Mouse (Mus musculus): ENCODE results near the gene S100a4.

The S100a4 gene

GRCm38 (mm10) chr3:90599401-90599800 lies 4.2 kb upstream of the S100a4 start:
- no peak for DNase-seq (ENCODE audit: extremely low read depth, low read depth)

GRCm38 (mm10) chr3:90600036-90600435 lies 3.5 kb upstream of the S100a4 start:
- no peak for DNase-seq (ENCODE audit: extremely low read depth, low read depth)

GRCm38 (mm10) chr3:90600458-90601195 lies 2.9 kb upstream of the S100a4 start:
- DNase-seq (ENCODE audit: extremely low read depth, low read depth): no peak

- no peak for DNase-seq (ENCODE audit: extremely low read depth, low read depth)
These were observed 2.0 kb upstream of the S100a4 start, which contains the start of gene Gm42674 for GRCm38 (mm10) chr3:90601486-90602110. Gm42674 (plus strand) TSS chr3:90601904.

GRCm38 (mm10) chr3:90604416-90604815 lies 845 bp downstream of the S100a4 start:
- DNase-seq (ENCODE audit: extremely low read depth, low read depth): peak; percentile 88

- DNase-seq (ENCODE audit: extremely low read depth, low read depth): no peak
These were observed 1.5 kb downstream of the S100a4 start for GRCm38 (mm10) chr3:90605049-90605448.

GRCm38 (mm10) chr3:90605736-90606135 lies 2.2 kb downstream of the S100a4 start:
- no peak for DNase-seq (ENCODE audit: extremely low read depth, low read depth)

- no peak for DNase-seq (ENCODE audit: extremely low read depth, low read depth)
These were observed 2.6 kb downstream of the S100a4 start for GRCm38 (mm10) chr3:90606185-90606584.

GRCm38 (mm10) chr3:90607361-90607760 lies 3.8 kb downstream of the S100a4 start:
- no peak for DNase-seq (ENCODE audit: extremely low read depth, low read depth)

- no peak for DNase-seq (ENCODE audit: extremely low read depth, low read depth)
These were observed 4.7 kb downstream of the S100a4 start, which contains the start of gene S100a5 for GRCm38 (mm10) chr3:90608223-90608622. S100a5 (plus strand) TSS chr3:90608523.

- no peak for DNase-seq (ENCODE audit: extremely low read depth, low read depth)
These were observed 5.5 kb downstream of the S100a4 start for GRCm38 (mm10) chr3:90609102-90609501.

- no peak for DNase-seq (ENCODE audit: extremely low read depth, low read depth)
These were observed 7.9 kb downstream of the S100a4 start for GRCm38 (mm10) chr3:90611494-90611893.

GRCm38 (mm10) chr3:90612061-90612460 lies 8.5 kb downstream of the S100a4 start:
- peak; percentile 66 for DNase-seq (ENCODE audit: extremely low read depth, low read depth)

GRCm38 (mm10) chr3:90612728-90613291 lies 9.2 kb downstream of the S100a4 start, which contains the start of gene S100a6:
S100a6 (plus strand) TSS chr3:90612882.
- peak; percentile 91 for DNase-seq (ENCODE audit: extremely low read depth, low read depth)

GRCm38 (mm10) chr3:90613461-90614147 lies 10.0 kb downstream of the S100a4 start:
- no peak for DNase-seq (ENCODE audit: extremely low read depth, low read depth)

- DNase-seq (ENCODE audit: extremely low read depth, low read depth): no peak
These were observed 10.6 kb downstream of the S100a4 start for GRCm38 (mm10) chr3:90614148-90614530.

GRCm38 (mm10) chr3:90614611-90615251 lies 11.2 kb downstream of the S100a4 start:
- no peak for DNase-seq (ENCODE audit: extremely low read depth, low read depth)

- DNase-seq (ENCODE audit: extremely low read depth, low read depth): peak; percentile 68
These were observed 11.8 kb downstream of the S100a4 start for GRCm38 (mm10) chr3:90615415-90615814.

GRCm38 (mm10) chr3:90615911-90616310 lies 12.3 kb downstream of the S100a4 start:
- no peak for DNase-seq (ENCODE audit: extremely low read depth, low read depth)

GRCm38 (mm10) chr3:90617586-90617985 lies 14.0 kb downstream of the S100a4 start:
- DNase-seq (ENCODE audit: extremely low read depth, low read depth): no peak

GRCm38 (mm10) chr3:90621552-90621951 lies 18.0 kb downstream of the S100a4 start:
- DNase-seq (ENCODE audit: extremely low read depth, low read depth): no peak

Data from MEL-GATA-1-ER (cell line).